Mouse (Mus musculus): ENCODE results near the gene Gsap. TPM values are rescaled to one million over a fixed set of nuclear protein-coding genes. Genes with fewer than 3 reads are reported as not detected.
"Not testable (repeated sequence)": the region's sequence is repeated elsewhere in the genome, so short reads cannot be mapped to it uniquely, and the experiment has no call there.

Gsap gene
- total RNA-seq, 2 experiments from 2014 or later = 8.5 to 8.9 TPM

GRCm38 (mm10) chr5:21175132-21176112 is 10.6 kb upstream of the Gsap start:
- peak in 1 of 2 experiments; percentile 65 for DNase-seq (ENCODE audit: low spot score in 2 of 2)

GRCm38 (mm10) chr5:21179496-21179895 is 6.6 kb upstream of the Gsap start:
- no peak for DNase-seq (ENCODE audit: low spot score in 2 of 2)

GRCm38 (mm10) chr5:21183046-21183445 is 3.0 kb upstream of the Gsap start:
- not testable (repeated sequence) for DNase-seq (ENCODE audit: low spot score in 2 of 2)

GRCm38 (mm10) chr5:21186821-21187220 is 766 bp downstream of the Gsap start:
- no peak for DNase-seq (ENCODE audit: low spot score in 2 of 2)

- DNase-seq (ENCODE audit: low spot score in 2 of 2) = no peak
Measured at GRCm38 (mm10) chr5:21188435-21188834, 2.4 kb downstream of the Gsap start.

- DNase-seq (ENCODE audit: low spot score in 2 of 2) = no peak
Measured at GRCm38 (mm10) chr5:21189036-21189435, 3.0 kb downstream of the Gsap start.

GRCm38 (mm10) chr5:21189460-21189859 is 3.4 kb downstream of the Gsap start:
- no peak for DNase-seq (ENCODE audit: low spot score in 2 of 2)

- no peak for DNase-seq (ENCODE audit: low spot score in 2 of 2)
Measured at GRCm38 (mm10) chr5:21203504-21203903, 17.4 kb downstream of the Gsap start.

- no peak for DNase-seq (ENCODE audit: low spot score in 2 of 2)
Measured at GRCm38 (mm10) chr5:21204157-21204556, 18.1 kb downstream of the Gsap start.

- no peak for DNase-seq (ENCODE audit: low spot score in 2 of 2)
Measured at GRCm38 (mm10) chr5:21206014-21206413, 20.0 kb downstream of the Gsap start.

GRCm38 (mm10) chr5:21211406-21211805 is 25.4 kb downstream of the Gsap start:
- DNase-seq (ENCODE audit: low spot score in 2 of 2) = no peak

- DNase-seq (ENCODE audit: low spot score in 2 of 2) = no peak
Measured at GRCm38 (mm10) chr5:21212933-21213332, 26.9 kb downstream of the Gsap start.

- DNase-seq (ENCODE audit: low spot score in 2 of 2) = no peak
Measured at GRCm38 (mm10) chr5:21213801-21214200, 27.7 kb downstream of the Gsap start.

- DNase-seq (ENCODE audit: low spot score in 2 of 2) = no peak
Measured at GRCm38 (mm10) chr5:21217453-21218294, 31.6 kb downstream of the Gsap start.

- DNase-seq (ENCODE audit: low spot score in 2 of 2) = no peak
Measured at GRCm38 (mm10) chr5:21232876-21233275, 46.8 kb downstream of the Gsap start.

- no peak for DNase-seq (ENCODE audit: low spot score in 2 of 2)
Measured at GRCm38 (mm10) chr5:21244575-21244974, 58.5 kb downstream of the Gsap start.

- DNase-seq (ENCODE audit: low spot score in 2 of 2) = no peak
Measured at GRCm38 (mm10) chr5:21245241-21245640, 59.2 kb downstream of the Gsap start.

GRCm38 (mm10) chr5:21246794-21247193 is 60.7 kb downstream of the Gsap start:
- no peak for DNase-seq (ENCODE audit: low spot score in 2 of 2)

- peak in 1 of 2 experiments; percentile 50 for DNase-seq (ENCODE audit: low spot score in 2 of 2)
Measured at GRCm38 (mm10) chr5:21247916-21248315, 61.9 kb downstream of the Gsap start.

GRCm38 (mm10) chr5:21248834-21249233 is 62.8 kb downstream of the Gsap start:
- no peak for DNase-seq (ENCODE audit: low spot score in 2 of 2)

- DNase-seq (ENCODE audit: low spot score in 2 of 2) = no peak
Measured at GRCm38 (mm10) chr5:21254731-21255525, 68.9 kb downstream of the Gsap start.
